Mouse (Mus musculus): Measurements from ENCODE around the gene Hkdc1.

DNA sequence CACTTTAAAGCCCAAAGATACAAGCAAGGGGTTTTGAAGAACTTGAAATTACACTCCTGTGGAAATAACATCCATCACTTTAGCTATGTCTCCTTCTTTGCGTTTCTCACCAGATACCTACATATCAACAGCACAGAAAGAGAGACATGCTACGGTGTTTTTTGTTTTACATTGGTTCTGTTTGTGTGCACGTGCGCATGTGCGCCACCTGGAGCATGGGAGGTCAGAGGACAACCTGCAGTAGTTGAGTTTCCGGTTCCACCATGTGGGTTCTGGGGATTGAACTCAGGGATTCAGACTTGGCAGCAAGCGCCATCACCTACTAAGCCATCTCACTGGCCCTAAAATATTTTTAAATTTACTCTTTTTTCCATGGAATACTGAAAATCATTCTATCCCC lies 63.5 kb downstream of the Hkdc1 start:
- TF ChIP-seq CTCF (IDR thresholded peaks at IDR 0.05; ENCODE audit: control insufficient read depth, insufficient read depth, insufficient read length) (no peak), USF1 (IDR thresholded peaks at IDR 0.05; ENCODE audit: low read depth) (no peak), MYOG (IDR thresholded peaks at IDR 0.05; ENCODE audit: control insufficient read depth, extremely low read depth, insufficient read length) (no peak), MAX (IDR thresholded peaks at IDR 0.05) (no peak), MYOD1 (IDR thresholded peaks at IDR 0.05; ENCODE audit: control insufficient read depth, insufficient read length, low read depth) (no peak), FOSL1 (IDR thresholded peaks at IDR 0.05; ENCODE audit: insufficient read depth, low read length, poor library complexity, severe bottlenecking) (no peak)
